Mouse (Mus musculus) spleen, adult 2 months (tissue): ENCODE data around the gene Rnase11. TPM values are rescaled to one million over a fixed set of nuclear protein-coding genes. Genes with fewer than 3 reads are reported as not detected.
A peak's percentile ranks its signal among the peaks of the same experiment; 100 is the strongest.
"Not testable (repeated sequence)": the region's sequence is repeated elsewhere in the genome, so short reads cannot be mapped to it uniquely, and the experiment has no call there.

ENCODE experiments used
- DNase-seq, 2 experiments: peaks; one replicate each; pipeline versions ENCODE4 v3.0.0 to v3.0.0-alpha.2; 2012 to 2021; ENCODE audit warnings: low spot score in 2 of 2, low read depth in 1 of 2
- H3K27ac ChIP-seq: fragments of 200-500 bp; 2 replicates; pipeline ENCODE4 v1.5.1; 2012; ENCODE audit warnings: low read length, inconsistent platforms; ENCODE audit not compliant: insufficient read depth
- H3K27me3 ChIP-seq: fragments of 200-500 bp; 2 replicates; pipeline ENCODE4 v1.6.1; 2012; ENCODE audit warnings: mild to moderate bottlenecking, moderate library complexity, low read length, inconsistent platforms; ENCODE audit not compliant: control insufficient read depth, insufficient read depth
- H3K36me3 ChIP-seq: fragments of 200-500 bp; 2 replicates; pipeline ENCODE4 v1.6.1; 2012; ENCODE audit warnings: mild to moderate bottlenecking, low read length, inconsistent platforms; ENCODE audit not compliant: control insufficient read depth, insufficient read depth
- H3K4me1 ChIP-seq: fragments of 200-500 bp; 2 replicates; pipeline ENCODE4 v1.6.1; 2011; ENCODE audit warnings: inconsistent platforms; ENCODE audit not compliant: control insufficient read depth, insufficient read depth, insufficient read length
- H3K4me3 ChIP-seq: fragments of 200-500 bp; 2 replicates; pipeline ENCODE4 v1.5.1; 2011; ENCODE audit warnings: mild to moderate bottlenecking, inconsistent platforms; ENCODE audit not compliant: insufficient read depth, insufficient read length; ENCODE audit errors: extremely low read depth
- CTCF ChIP-seq: fragments of 200-500 bp; IDR thresholded peaks from 2 replicates; pipeline ENCODE4 v1.5.1; 2011; ENCODE audit warnings: mild to moderate bottlenecking, inconsistent platforms; ENCODE audit not compliant: insufficient read depth, insufficient read length, insufficient replicate concordance; ENCODE audit errors: extremely low read depth
- POLR2A ChIP-seq: fragments of 200-500 bp; IDR thresholded peaks from 2 replicates; pipeline ENCODE4 v1.6.1; 2011; ENCODE audit warnings: low read depth, low read length, inconsistent platforms
- WGBS: fragments of 180-500 bp; shearing (Covaris S2); methylation state at CpG from one replicate; pipeline ENCODE4 v1.1.7; 2018; 5-methylcytosine and 5-hydroxymethylcytosine counted together
- polyA plus RNA-seq: library from polyadenylated mRNA; depleted of rRNA; stranded (reverse); fragments of >200 nt; gene quantifications from 2 replicates; pipeline ENCODE4 v1.2.3, GENCODE M21; 2012

Gene Rnase11
- polyA plus RNA-seq, 1 experiment: not detected

- no peak for DNase-seq
- no peaks in the 10 kb centered on the region for H3K36me3 ChIP-seq
- no peaks in the 10 kb centered on the region for H3K4me1 ChIP-seq
- 76% methylated on average over 3 of the region's 3 CpGs for WGBS
- H3K27me3 ChIP-seq: no peaks in the 10 kb centered on the region
- H3K4me3 ChIP-seq: no peak overlapping the region
- no peak for TF ChIP-seq POLR2A
- no peak for TF ChIP-seq CTCF
- H3K27ac ChIP-seq: no peak overlapping the region
These were observed 22.4 kb downstream of the Rnase11 start for GRCm38 (mm10) chr14:51027387-51028155.

- no peak overlapping the region for H3K4me3 ChIP-seq
- H3K36me3 ChIP-seq: no peaks in the 10 kb centered on the region
- no peaks in the 10 kb centered on the region for H3K4me1 ChIP-seq
- no peak overlapping the region for H3K27ac ChIP-seq
- WGBS: 39% methylated on average over 5 of the region's 5 CpGs
- TF ChIP-seq POLR2A (no peak), CTCF (peak; percentile 33; the same call in 1 of the 2 replicates)
- H3K27me3 ChIP-seq: no peaks in the 10 kb centered on the region
- DNase-seq: peak; percentile 69 to 74
These were observed 23.4 kb downstream of the Rnase11 start for GRCm38 (mm10) chr14:51026391-51027133.

- DNase-seq: no peak
- 79% methylated on average over 1 of the region's 1 CpGs for WGBS
- Histone ChIP-seq H3K4me1 (no peaks in the 10 kb centered on the region), H3K4me3 (no peak overlapping the region), H3K27me3 (no peaks in the 10 kb centered on the region), H3K36me3 (no peaks in the 10 kb centered on the region), H3K27ac (no peak overlapping the region)
- TF ChIP-seq CTCF (no peak), POLR2A (no peak)
These were observed 25.1 kb downstream of the Rnase11 start for GRCm38 (mm10) chr14:51024820-51025219.

- H3K4me3 ChIP-seq: no peak overlapping the region
These were observed 26.5 kb downstream of the Rnase11 start for GRCm38 (mm10) chr14:51023457-51023856.

GRCm38 (mm10) chr14:51017256-51017655 lies 32.7 kb downstream of the Rnase11 start:
- no peak overlapping the region for H3K4me3 ChIP-seq
- 86% methylated on average over 3 of the region's 3 CpGs for WGBS
- no peaks in the 10 kb centered on the region for H3K4me1 ChIP-seq
- H3K27me3 ChIP-seq: no peaks in the 10 kb centered on the region
- H3K36me3 ChIP-seq: no peaks in the 10 kb centered on the region
- DNase-seq: no peak
- no peak for TF ChIP-seq POLR2A
- TF ChIP-seq CTCF: no peak
- H3K27ac ChIP-seq: no peak overlapping the region

More at GRCm38 (mm10) chr14:51023457-51023856, 26.5 kb downstream of the Rnase11 start:
- Histone ChIP-seq H3K27ac (no peak overlapping the region), H3K4me1 (no peaks in the 10 kb centered on the region), H3K36me3 (no peaks in the 10 kb centered on the region), H3K27me3 (no peaks in the 10 kb centered on the region)
- no peak for TF ChIP-seq POLR2A
- no peak for TF ChIP-seq CTCF
- 92% methylated on average over 4 of the region's 4 CpGs for WGBS
- DNase-seq: no peak

GRCm38 (mm10) chr14:51015780-51016179 lies 34.2 kb downstream of the Rnase11 start:
- H3K27ac ChIP-seq: no peak overlapping the region
- H3K4me1 ChIP-seq: no peaks in the 10 kb centered on the region
- no peak for DNase-seq
- no peaks in the 10 kb centered on the region for H3K36me3 ChIP-seq
- H3K4me3 ChIP-seq: no peak overlapping the region
- TF ChIP-seq CTCF (no peak), POLR2A (no peak)
- H3K27me3 ChIP-seq: no peaks in the 10 kb centered on the region

GRCm38 (mm10) chr14:51014724-51015123 lies 35.2 kb downstream of the Rnase11 start:
- H3K36me3 ChIP-seq, H3K27ac ChIP-seq, H3K27me3 ChIP-seq, H3K4me3 ChIP-seq, H3K4me1 ChIP-seq, DNase-seq: not testable (repeated sequence)
- WGBS: 87% methylated on average over 3 of the region's 3 CpGs
